In the genomic region with DNA sequence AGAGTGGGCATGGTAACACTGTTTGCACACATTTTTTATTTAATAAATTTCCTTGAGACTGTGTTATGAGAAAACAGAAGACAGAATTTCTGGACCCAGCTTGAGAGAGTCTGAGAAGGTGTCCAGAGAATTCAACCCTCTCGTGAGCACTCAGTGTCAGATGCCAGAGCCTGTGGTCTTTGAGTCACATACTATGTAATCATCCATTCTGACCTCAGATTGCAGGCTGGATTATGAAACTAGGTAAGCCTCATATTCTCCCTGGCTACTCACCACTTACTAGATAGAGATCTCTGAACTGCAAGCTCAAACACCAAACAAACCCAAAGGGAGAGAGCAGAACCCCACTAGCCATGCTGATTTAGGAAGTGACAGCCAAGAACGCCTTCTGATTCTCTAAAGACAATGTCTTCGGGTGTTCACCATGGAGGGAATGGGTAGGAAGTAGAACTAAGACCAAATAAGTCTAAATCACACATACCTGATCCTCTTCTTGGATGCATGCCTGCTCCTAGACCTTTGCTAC, we compare ENCODE assay signal across 22 mouse cellular contexts. TPM values are rescaled to one million over a fixed set of nuclear protein-coding genes. Genes with fewer than 3 reads are reported as not detected.
DNase-seq lines count a peak whose midpoint lies in the region.
"Had no signal": no experiment of that assay in that cellular context is flagged by ENCODE, and none has a peak within 500 bp of the region (broad histone marks: within the 10 kb centered on the region; RNA-seq: fewer than 3 reads in every experiment).

No protein-coding gene starts in this region.

- peak; percentile 32 for DNase-seq in adrenal gland, adult 2 months
- DNase-seq in adrenal gland, postnatal 4 days (ENCODE audit: low spot score in 2 of 2): no peak
- DNase-seq in Muller cell, postnatal 12 days (ENCODE audit: inconsistent ontology term): peak; percentile 19
- DNase-seq in fibroblast of lung, adult 2 months (ENCODE audit: low read depth): peak; percentile 54
- no peak for DNase-seq in gastrocnemius, postnatal 10 days
- DNase-seq in lung, postnatal 4 days: no peak
- DNase-seq: adrenal gland, postnatal 14 days; cerebellum, adult 11-12 months; cerebellum, adult 8-10 months; cerebellum, postnatal 10 days; cerebellum, postnatal 36 days; gastrocnemius, postnatal 36 days; heart, adult 18-20 months; heart, postnatal 10 days; heart, postnatal 4 days; kidney, adult 18-20 months had no signal

RNA-seq across cellular contexts. Expression of a gene that starts 28.7 kb away (rescaled TPM):
- 1 to 10 TPM in 1 of 2 experiments, not detected in 1; 1.4 TPM for total RNA-seq in adrenal gland, adult 2 months (2021)
- 0.17 and 0.72 TPM in 2 replicates for polyA plus RNA-seq in adrenal gland, adult 2 months (2012; rRNA removed)
- 1 to 10 TPM in 1 of 2 experiments, not detected in 1; 4.7 TPM for total RNA-seq in adrenal gland, postnatal 4 days (2021)
- not detected for total RNA-seq in gastrocnemius, postnatal 10 days (2021)
- total RNA-seq: gastrocnemius, adult 8-10 months; heart, postnatal 4 days; hindbrain, postnatal 0 days; MEL had no signal
- polyA plus RNA-seq: C2C12; heart, embryonic 12.5 days; hindbrain, embryonic 11.5 days had no signal

Comparison
In these comparisons a context has a peak if more than half of its experiments do, and no peak if none do; other contexts are left out.
1. DNase-seq: peak in adrenal gland, adult 2 months (single experiment), Muller cell, postnatal 12 days (single experiment) and fibroblast of lung, adult 2 months (single experiment); none in adrenal gland, postnatal 4 days (0 of 2), gastrocnemius, postnatal 10 days (single experiment) and lung, postnatal 4 days (0 of 2).